Mouse (Mus musculus): ENCODE results near the gene Numa1. TPM values are rescaled to one million over a fixed set of nuclear protein-coding genes. Genes with fewer than 3 reads are reported as not detected.
"Not testable (repeated sequence)": the region's sequence is repeated elsewhere in the genome, so short reads cannot be mapped to it uniquely, and the experiment has no call there.

The Numa1 gene
- polyA plus RNA-seq, 1 experiment from 2014 or later, result 70.7 TPM

- 85% methylated on average over 8 of the region's 8 CpGs for WGBS
- peak overlapping the region; percentile 71 for H3K4me3 ChIP-seq (replicated peaks)
- no peaks in the 10 kb centered on the region for H3K27me3 ChIP-seq
- H3K36me3 ChIP-seq, result peaks cover 37% of the 10 kb centered on the region
- peak overlapping the region; percentile 83 for H3K9ac ChIP-seq (replicated peaks)
- peaks cover 31% of the 10 kb centered on the region for H3K4me1 ChIP-seq (replicated peaks)
- H3K27ac ChIP-seq, result 0 out of 2 replicates have a peak overlapping the region, but pooled peaks have one; percentile 1
- peak overlapping the region; percentile 64 for H3K4me2 ChIP-seq (replicated peaks)
- H3K9me3 ChIP-seq, result no peaks in the 10 kb centered on the region
- ATAC-seq, result no peak
Measured at GRCm38 (mm10) chr7:101906696-101907095, 27.2 kb upstream of the Numa1 start.

- Histone ChIP-seq H3K4me2 (replicated peaks) (no peak overlapping the region), H3K9ac (replicated peaks) (peak overlapping the region; percentile 48)
- whole genome bisulfite sequencing, result 78% methylated on average over 4 of the region's 4 CpGs
Measured at GRCm38 (mm10) chr7:101908367-101908766, 25.5 kb upstream of the Numa1 start.

DNA sequence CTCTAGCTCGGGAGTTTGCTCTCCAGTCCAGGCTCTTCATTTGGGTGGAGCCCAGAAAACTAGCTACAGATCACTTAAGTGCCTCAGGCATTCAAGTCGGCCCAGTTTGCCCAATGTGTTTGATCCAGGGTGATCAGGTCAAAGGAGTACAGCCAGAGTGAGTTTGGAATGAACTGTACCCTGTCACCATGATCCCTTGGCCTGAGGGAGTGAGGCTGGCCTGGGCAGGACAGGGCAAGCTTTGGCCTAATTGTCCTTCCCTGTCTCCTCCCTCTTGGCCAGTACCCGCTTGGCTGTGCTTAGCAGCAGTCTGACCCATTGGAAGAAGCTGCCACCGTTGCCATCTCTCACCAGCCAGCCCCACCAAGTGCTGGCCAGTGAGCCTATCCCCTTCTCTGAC, 23.8 kb upstream of the Numa1 start:
- WGBS, result 93% methylated on average over 4 of the region's 4 CpGs
- no peak for ATAC-seq

More at GRCm38 (mm10) chr7:101908367-101908766, 25.5 kb upstream of the Numa1 start:
- Histone ChIP-seq H3K27me3 (no peaks in the 10 kb centered on the region), H3K4me3 (replicated peaks) (no peak overlapping the region), H3K27ac (no peak overlapping the region), H3K9me3 (no peaks in the 10 kb centered on the region), H3K4me1 (replicated peaks) (peaks cover 31% of the 10 kb centered on the region), H3K36me3 (peaks cover 42% of the 10 kb centered on the region)
- no peak for ATAC-seq

DNA sequence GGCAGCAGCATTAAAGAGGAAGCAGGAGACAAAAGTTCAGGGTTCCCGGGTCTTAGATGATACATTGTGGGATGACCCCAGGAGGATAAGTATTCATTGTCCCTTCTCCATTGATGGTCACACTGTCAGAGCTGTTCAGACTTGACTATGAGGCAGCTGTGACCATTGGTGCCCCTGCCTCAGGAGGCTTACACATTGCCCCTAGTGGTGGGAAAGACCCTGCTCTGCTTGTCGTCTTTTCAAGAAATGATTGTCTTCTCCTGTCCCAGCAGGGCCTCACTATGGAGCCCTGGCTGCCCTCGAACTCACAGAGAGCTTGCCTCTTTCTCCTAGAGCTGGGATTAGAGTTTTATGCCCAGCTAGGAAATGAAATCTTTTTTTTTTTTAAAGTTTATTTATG, 21.9 kb upstream of the Numa1 start:
- no peaks in the 10 kb centered on the region for H3K27me3 ChIP-seq
- 57% methylated on average over 3 of the region's 3 CpGs for WGBS
- no peak overlapping the region for H3K27ac ChIP-seq
- H3K4me1 ChIP-seq (replicated peaks), result peaks cover 17% of the 10 kb centered on the region
- H3K4me3 ChIP-seq (replicated peaks), result no peak overlapping the region
- ATAC-seq, result no peak
- no peak overlapping the region for H3K4me2 ChIP-seq (replicated peaks)
- no peak overlapping the region for H3K9ac ChIP-seq (replicated peaks)
- peaks cover 57% of the 10 kb centered on the region for H3K36me3 ChIP-seq
- H3K9me3 ChIP-seq, result no peaks in the 10 kb centered on the region

More for the DNA sequence above, 23.8 kb upstream of the Numa1 start:
- no peaks in the 10 kb centered on the region for H3K27me3 ChIP-seq
- no peak overlapping the region for H3K4me3 ChIP-seq (replicated peaks)
- H3K27ac ChIP-seq, result no peak overlapping the region
- H3K9me3 ChIP-seq, result no peaks in the 10 kb centered on the region
- peaks cover 26% of the 10 kb centered on the region for H3K4me1 ChIP-seq (replicated peaks)
- H3K9ac ChIP-seq (replicated peaks), result no peak overlapping the region
- H3K4me2 ChIP-seq (replicated peaks), result no peak overlapping the region
- H3K36me3 ChIP-seq, result peaks cover 55% of the 10 kb centered on the region

GRCm38 (mm10) chr7:101918071-101918470, 15.8 kb upstream of the Numa1 start:
- no peak overlapping the region for H3K4me3 ChIP-seq (replicated peaks)
- H3K4me2 ChIP-seq (replicated peaks), result no peak overlapping the region
- no peak overlapping the region for H3K9ac ChIP-seq (replicated peaks)
- H3K4me1 ChIP-seq (replicated peaks), result no peaks in the 10 kb centered on the region
- no peaks in the 10 kb centered on the region for H3K9me3 ChIP-seq
- no peaks in the 10 kb centered on the region for H3K27me3 ChIP-seq
- peaks cover 18% of the 10 kb centered on the region for H3K36me3 ChIP-seq
- 17% methylated on average over 1 of the region's 1 CpGs for WGBS
- ATAC-seq, result peak; percentile 87
- H3K27ac ChIP-seq, result no peak overlapping the region

GRCm38 (mm10) chr7:101925892-101926291, 8.0 kb upstream of the Numa1 start:
- H3K4me3 ChIP-seq (replicated peaks); H3K27me3 ChIP-seq; H3K4me2 ChIP-seq (replicated peaks); H3K9me3 ChIP-seq; ATAC-seq; H3K27ac ChIP-seq; H3K4me1 ChIP-seq (replicated peaks); H3K9ac ChIP-seq (replicated peaks); H3K36me3 ChIP-seq: not testable (repeated sequence)

- no peak for ATAC-seq
- H3K36me3 ChIP-seq, result no peaks in the 10 kb centered on the region
- peaks cover 3% of the 10 kb centered on the region; the same call in 1 of the 2 replicates for H3K9me3 ChIP-seq
- H3K4me1 ChIP-seq (replicated peaks), result peaks cover 8% of the 10 kb centered on the region
- no peak overlapping the region for H3K4me3 ChIP-seq (replicated peaks)
- H3K27ac ChIP-seq, result no peak overlapping the region
- 90% methylated on average over 3 of the region's 3 CpGs for WGBS
- H3K4me2 ChIP-seq (replicated peaks), result no peak overlapping the region
- no peak overlapping the region for H3K9ac ChIP-seq (replicated peaks)
- H3K27me3 ChIP-seq, result no peaks in the 10 kb centered on the region
Measured at GRCm38 (mm10) chr7:101928093-101928492, 5.8 kb upstream of the Numa1 start.

GRCm38 (mm10) chr7:101932551-101932950, 1.4 kb upstream of the Numa1 start:
- ATAC-seq, result no peak
- WGBS, result 98% methylated on average over 1 of the region's 1 CpGs
- no peaks in the 10 kb centered on the region for H3K9me3 ChIP-seq
- H3K4me3 ChIP-seq (replicated peaks), result peak overlapping the region; percentile 74
- H3K27ac ChIP-seq, result no peak overlapping the region
- H3K36me3 ChIP-seq, result no peaks in the 10 kb centered on the region
- H3K27me3 ChIP-seq, result no peaks in the 10 kb centered on the region
- peak overlapping the region; percentile 84 for H3K4me2 ChIP-seq (replicated peaks)
- H3K4me1 ChIP-seq (replicated peaks), result peaks cover 34% of the 10 kb centered on the region
- H3K9ac ChIP-seq (replicated peaks), result no peak overlapping the region

DNA sequence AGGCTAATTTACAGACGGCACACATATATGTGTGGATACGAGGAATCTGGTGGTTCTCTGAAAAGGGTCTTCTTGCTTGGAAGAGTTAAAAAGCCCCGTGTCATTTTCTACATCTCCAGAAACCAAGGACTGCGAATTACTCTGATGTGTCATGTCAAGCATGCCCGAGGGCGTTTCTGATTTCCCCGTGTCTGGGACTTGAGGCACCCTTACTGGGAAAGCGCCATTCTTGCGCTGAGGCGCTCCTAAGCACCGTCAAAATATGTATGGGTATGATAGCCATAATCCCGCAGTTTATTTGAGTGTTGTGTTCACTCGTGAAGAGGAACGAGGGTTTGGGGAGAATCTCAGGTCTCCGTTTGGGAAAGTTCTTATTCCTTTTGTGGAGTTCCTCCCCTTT, 611 bp upstream of the Numa1 start:
- peak overlapping the region; percentile 84 for H3K4me2 ChIP-seq (replicated peaks)
- H3K4me1 ChIP-seq (replicated peaks), result peaks cover 34% of the 10 kb centered on the region
- H3K9ac ChIP-seq (replicated peaks), result peak overlapping the region; percentile 80
- no peaks in the 10 kb centered on the region for H3K9me3 ChIP-seq
- no peaks in the 10 kb centered on the region for H3K27me3 ChIP-seq
- WGBS, result 9% methylated on average over 15 of the region's 15 CpGs
- no peaks in the 10 kb centered on the region for H3K36me3 ChIP-seq
- ATAC-seq, result peak; percentile 41
- H3K27ac ChIP-seq, result peak overlapping the region; percentile 44
- peak overlapping the region; percentile 74 for H3K4me3 ChIP-seq (replicated peaks)

DNA sequence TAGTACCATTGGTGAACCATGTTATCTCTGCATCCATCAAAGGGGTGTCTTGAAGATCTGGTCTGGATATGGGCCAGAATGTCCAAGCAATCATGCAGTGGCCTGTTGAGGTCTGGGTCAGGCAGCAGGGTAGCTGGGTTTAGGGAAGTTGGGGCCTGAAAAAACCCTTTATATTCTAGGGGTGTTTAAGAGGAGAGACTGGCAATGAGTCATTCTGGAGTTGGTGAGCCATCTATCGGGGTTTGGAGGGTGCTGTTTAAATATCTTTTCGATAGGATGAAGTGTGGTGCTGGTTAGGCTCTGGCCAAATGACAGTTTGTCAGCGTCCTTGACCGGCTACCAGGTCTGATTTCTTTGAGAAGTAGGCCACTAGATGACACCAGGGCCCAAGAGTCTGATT, 2.0 kb downstream of the Numa1 start:
- Histone ChIP-seq H3K4me3 (replicated peaks) (peak overlapping the region; percentile 8; the same call in 1 of the 2 replicates), H3K4me1 (replicated peaks) (peaks cover 34% of the 10 kb centered on the region), H3K9me3 (no peaks in the 10 kb centered on the region), H3K27ac (no peak overlapping the region), H3K9ac (replicated peaks) (no peak overlapping the region), H3K36me3 (0 out of 2 replicates have a peak, but pooled peaks cover 4% of the 10 kb centered on the region), H3K27me3 (no peaks in the 10 kb centered on the region), H3K4me2 (replicated peaks) (peak overlapping the region; percentile 67; the same call in 1 of the 2 replicates)
- no peak for ATAC-seq
- 93% methylated on average over 4 of the region's 4 CpGs for WGBS

DNA sequence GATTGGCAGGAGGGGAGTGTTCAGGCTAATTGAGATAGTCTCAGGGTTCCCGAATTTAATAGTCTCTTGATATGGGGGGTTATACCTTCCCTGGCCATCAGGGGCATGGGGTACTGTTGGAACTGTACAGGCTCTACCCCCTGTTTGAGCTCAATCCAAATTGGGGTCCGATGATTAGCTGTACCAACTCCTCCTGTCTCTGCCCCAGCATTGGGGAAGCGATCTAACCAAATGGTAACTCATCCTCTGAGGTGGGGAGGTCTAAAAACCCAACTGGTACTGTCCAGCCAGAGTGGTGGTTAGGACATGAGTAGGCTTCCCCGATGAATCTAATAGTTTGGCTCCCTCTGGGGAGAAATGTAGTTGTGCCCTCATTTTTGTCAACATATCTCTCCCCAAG, 3.1 kb downstream of the Numa1 start:
- no peak for ATAC-seq
- Histone ChIP-seq H3K9ac (replicated peaks) (no peak overlapping the region), H3K27me3 (no peaks in the 10 kb centered on the region), H3K4me1 (replicated peaks) (peaks cover 34% of the 10 kb centered on the region), H3K4me2 (replicated peaks) (no peak overlapping the region), H3K9me3 (no peaks in the 10 kb centered on the region), H3K4me3 (replicated peaks) (no peak overlapping the region), H3K36me3 (0 out of 2 replicates have a peak, but pooled peaks cover 4% of the 10 kb centered on the region), H3K27ac (no peak overlapping the region)
- 96% methylated on average over 4 of the region's 4 CpGs for WGBS

DNA sequence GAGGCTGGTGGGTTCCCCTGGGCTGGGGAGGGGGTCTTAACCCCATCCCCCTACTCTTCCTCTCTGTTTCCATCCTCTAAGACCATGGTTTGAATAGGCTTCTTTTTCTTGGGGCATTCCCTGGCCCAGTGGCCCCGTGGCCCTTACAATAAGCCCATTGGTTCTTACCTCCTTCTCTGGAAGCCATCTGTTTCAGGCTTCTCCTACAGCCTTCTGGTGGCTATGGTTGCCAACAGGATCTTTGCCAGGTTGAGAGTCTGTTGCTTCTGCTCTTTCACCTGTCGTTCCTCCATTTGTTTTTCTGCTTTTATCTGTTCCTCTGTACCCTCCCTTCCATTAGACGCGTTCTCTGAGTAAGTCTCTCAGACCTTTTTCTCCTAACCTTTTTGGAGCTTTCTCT, 3.7 kb downstream of the Numa1 start:
- Histone ChIP-seq H3K27ac (no peak overlapping the region), H3K4me2 (replicated peaks) (no peak overlapping the region)
- WGBS, result 98% methylated on average over 4 of the region's 4 CpGs

GRCm38 (mm10) chr7:101938348-101938747, 4.4 kb downstream of the Numa1 start:
- no peak overlapping the region for H3K4me2 ChIP-seq (replicated peaks)
- H3K4me1 ChIP-seq (replicated peaks), result peaks cover 23% of the 10 kb centered on the region
- 91% methylated on average over 2 of the region's 2 CpGs for WGBS
- 0 out of 2 replicates have a peak, but pooled peaks cover 4% of the 10 kb centered on the region for H3K36me3 ChIP-seq
- ATAC-seq, result no peak
- no peaks in the 10 kb centered on the region for H3K9me3 ChIP-seq
- no peak overlapping the region for H3K4me3 ChIP-seq (replicated peaks)
- H3K9ac ChIP-seq (replicated peaks), result no peak overlapping the region
- H3K27ac ChIP-seq, result no peak overlapping the region
- no peaks in the 10 kb centered on the region for H3K27me3 ChIP-seq

More for the DNA sequence above, 3.7 kb downstream of the Numa1 start:
- H3K36me3 ChIP-seq, result 0 out of 2 replicates have a peak, but pooled peaks cover 4% of the 10 kb centered on the region
- peaks cover 31% of the 10 kb centered on the region for H3K4me1 ChIP-seq (replicated peaks)
- no peak for ATAC-seq
- no peaks in the 10 kb centered on the region for H3K27me3 ChIP-seq
- H3K9me3 ChIP-seq, result no peaks in the 10 kb centered on the region
- H3K9ac ChIP-seq (replicated peaks), result no peak overlapping the region
- H3K4me3 ChIP-seq (replicated peaks), result no peak overlapping the region
